Mouse (Mus musculus) hindbrain, embryonic 16.5 days (tissue): Measurements from ENCODE around the gene Tmprss9. TPM values are rescaled to one million over a fixed set of nuclear protein-coding genes. Genes with fewer than 3 reads are reported as not detected.

Experiments
- ATAC-seq: fragments of 200-750 bp; cut with Nextera tagmentation; 2 replicates; pipeline ENCODE4 v1.8.0; 2017; ENCODE audit warnings: moderate TSS enrichment, moderate library complexity
- H3K27ac ChIP-seq: fragments of 300-500 bp; sonication (generic); 2 replicates; pipeline ENCODE4 v1.5.1; 2014; ENCODE audit warnings: low read depth, mild to moderate bottlenecking, control low read depth, low read length, moderate library complexity
- H3K27me3 ChIP-seq: fragments of 300-500 bp; sonication (generic); replicated peaks from 2 replicates; pipeline ENCODE4 v1.6.1; 2014; ENCODE audit warnings: low read length; ENCODE audit not compliant: control insufficient read depth, insufficient read depth
- H3K36me3 ChIP-seq: fragments of 300-500 bp; sonication (generic); 2 replicates; pipeline ENCODE4 v1.6.1; 2014; ENCODE audit warnings: mild to moderate bottlenecking, low read length, moderate library complexity, mixed read lengths; ENCODE audit not compliant: control insufficient read depth, insufficient read depth
- H3K4me1 ChIP-seq: fragments of 300-500 bp; sonication (generic); 2 replicates; pipeline ENCODE4 v1.6.1; 2014; ENCODE audit warnings: low read depth, low read length; ENCODE audit not compliant: control insufficient read depth, insufficient read depth
- H3K4me2 ChIP-seq: fragments of 300-500 bp; sonication (generic); 2 replicates; pipeline ENCODE4 v1.6.1; 2014; ENCODE audit warnings: mild to moderate bottlenecking, low read length, control low read depth, moderate library complexity
- H3K4me3 ChIP-seq: fragments of 300-500 bp; sonication (generic); 2 replicates; pipeline ENCODE4 v1.5.1; 2014; ENCODE audit warnings: mild to moderate bottlenecking, low read length, control low read depth, moderate library complexity
- H3K9ac ChIP-seq: fragments of 300-500 bp; sonication (generic); 2 replicates; pipeline ENCODE4 v1.6.1; 2014; ENCODE audit warnings: low read depth, mild to moderate bottlenecking, control low read depth, low read length, moderate library complexity
- H3K9me3 ChIP-seq: fragments of 300-500 bp; sonication (generic); 2 replicates; pipeline ENCODE4 v1.6.1; 2014; ENCODE audit warnings: mild to moderate bottlenecking, low read length, moderate library complexity; ENCODE audit not compliant: control insufficient read depth
- WGBS: fragments of 180-500 bp; shearing (Covaris S2); extraction: QIAGEN DNeasy Blood & Tissue Kit; methylation state at CpG from one replicate; pipeline ENCODE4 v1.1.7; 2014; 5-methylcytosine and 5-hydroxymethylcytosine counted together
- microRNA counts: library from miRNA; unstranded; fragments of <30 nt; microRNA quantifications from one replicate; lab custom pipeline; 2016
- microRNA-seq: library from miRNA; unstranded; fragments of <30 nt; microRNA quantifications from one replicate; pipeline ENCODE4, GENCODE M21; 2017
- polyA plus RNA-seq: library from polyadenylated mRNA; unstranded; fragments of >200 nt; fragmentation: Nextera tagmentation; extraction: Ambion mirVana; gene quantifications from 2 replicates; pipeline ENCODE4 v1.2.1, GENCODE M21; 2015

Gene Tmprss9
- polyA plus RNA-seq, 1 experiment from 2014 or later = 0.13 TPM

GRCm38 (mm10) chr10:80943701-80944100, 72.1 kb downstream of the Tmprss9 start:
- ATAC-seq = no peak
- no peak overlapping the region for H3K4me2 ChIP-seq
- H3K36me3 ChIP-seq = no peaks in the 10 kb centered on the region
- H3K4me1 ChIP-seq = peaks cover 18% of the 10 kb centered on the region
- WGBS = 82% methylated on average over 9 of the region's 9 CpGs
- H3K4me3 ChIP-seq = no peak overlapping the region
- no peak overlapping the region for H3K9ac ChIP-seq
- no peaks in the 10 kb centered on the region for H3K27me3 ChIP-seq
- no peak overlapping the region for H3K27ac ChIP-seq
- no peaks in the 10 kb centered on the region for H3K9me3 ChIP-seq

GRCm38 (mm10) chr10:80944231-80944630, 72.6 kb downstream of the Tmprss9 start:
- Histone ChIP-seq H3K4me1 (peaks cover 12% of the 10 kb centered on the region), H3K27me3 (no peaks in the 10 kb centered on the region), H3K4me2 (no peak overlapping the region), H3K4me3 (no peak overlapping the region), H3K27ac (no peak overlapping the region), H3K9ac (no peak overlapping the region), H3K9me3 (no peaks in the 10 kb centered on the region), H3K36me3 (no peaks in the 10 kb centered on the region)
- ATAC-seq = no peak
- 76% methylated on average over 5 of the region's 5 CpGs for WGBS

GRCm38 (mm10) chr10:80946684-80947437, 75.2 kb downstream of the Tmprss9 start:
- WGBS = 68% methylated on average over 14 of the region's 14 CpGs
- H3K9ac ChIP-seq = no peak overlapping the region
- H3K36me3 ChIP-seq = no peaks in the 10 kb centered on the region
- no peak overlapping the region for H3K4me3 ChIP-seq
- no peak overlapping the region for H3K27ac ChIP-seq
- no peaks in the 10 kb centered on the region for H3K4me1 ChIP-seq
- H3K4me2 ChIP-seq = no peak overlapping the region
- H3K27me3 ChIP-seq = no peaks in the 10 kb centered on the region
- H3K9me3 ChIP-seq = no peaks in the 10 kb centered on the region
- no peak for ATAC-seq

GRCm38 (mm10) chr10:80947802-80948201, 76.2 kb downstream of the Tmprss9 start:
- H3K4me2 ChIP-seq = no peak overlapping the region
- H3K27me3 ChIP-seq = no peaks in the 10 kb centered on the region
- H3K9ac ChIP-seq = no peak overlapping the region
- ATAC-seq = no peak
- no peak overlapping the region for H3K27ac ChIP-seq
- no peaks in the 10 kb centered on the region for H3K4me1 ChIP-seq
- H3K4me3 ChIP-seq = no peak overlapping the region
- H3K9me3 ChIP-seq = no peaks in the 10 kb centered on the region
- H3K36me3 ChIP-seq = no peaks in the 10 kb centered on the region
- 32% methylated on average over 2 of the region's 2 CpGs for WGBS

- no peak overlapping the region for H3K4me2 ChIP-seq
- ATAC-seq = no peak
- 30% methylated on average over 6 of the region's 6 CpGs for WGBS
Observed at GRCm38 (mm10) chr10:80948570-80948969, 76.9 kb downstream of the Tmprss9 start.

GRCm38 (mm10) chr10:80949081-80949480, 77.4 kb downstream of the Tmprss9 start:
- Histone ChIP-seq H3K9ac (no peak overlapping the region), H3K36me3 (no peaks in the 10 kb centered on the region), H3K4me1 (no peaks in the 10 kb centered on the region), H3K4me3 (no peak overlapping the region), H3K27me3 (no peaks in the 10 kb centered on the region), H3K9me3 (no peaks in the 10 kb centered on the region), H3K4me2 (no peak overlapping the region), H3K27ac (no peak overlapping the region)
- 67% methylated on average over 3 of the region's 3 CpGs for WGBS
- no peak for ATAC-seq

More at GRCm38 (mm10) chr10:80948570-80948969, 76.9 kb downstream of the Tmprss9 start:
- H3K9ac ChIP-seq = no peak overlapping the region
- H3K4me3 ChIP-seq = no peak overlapping the region
- no peaks in the 10 kb centered on the region for H3K36me3 ChIP-seq
- no peak overlapping the region for H3K27ac ChIP-seq
- no peaks in the 10 kb centered on the region for H3K4me1 ChIP-seq
- no peaks in the 10 kb centered on the region for H3K9me3 ChIP-seq
- no peaks in the 10 kb centered on the region for H3K27me3 ChIP-seq

MicroRNAs encoded within 50 kb of the gene (microRNA counts, 519-probe panel; counts per million panel counts)
- microRNA mmu-miR-1982 (lab: Ali Mortazavi, UCI) = not detected

Small RNA genes lying within 50 kb of the gene (microRNA-seq; reads per million reads assigned to microRNA genes)
- 4.0 reads per million, percentile 13 among the genes with 10 or more reads in this experiment for gene Mir1982

Other genes with a start within 250 kb of the Tmprss9 start
- 24.9 and 77.7 TPM in 2 replicates for gene Csnk1g2, start 249.0 kb upstream of the Tmprss9 start, polyA plus RNA-seq
- gene Btbd2, start 214.8 kb upstream of the Tmprss9 start, polyA plus RNA-seq = 21.2 and 83.2 TPM in 2 replicates
- gene Mknk2, start 193.7 kb upstream of the Tmprss9 start, polyA plus RNA-seq = 35.6 and 55.7 TPM in 2 replicates
- gene Mob3a, start 169.9 kb upstream of the Tmprss9 start, polyA plus RNA-seq = 56.9 and 59.5 TPM in 2 replicates
- gene Izumo4, start 169.7 kb upstream of the Tmprss9 start, polyA plus RNA-seq = 43.7 and 50.4 TPM in 2 replicates
- gene Ap3d1, start 129.6 kb upstream of the Tmprss9 start, polyA plus RNA-seq = 102 and 105 TPM in 2 replicates
- gene Dot1l, start 116.6 kb upstream of the Tmprss9 start, polyA plus RNA-seq = 13.2 and 16.9 TPM in 2 replicates
- gene Sf3a2, start 73.7 kb upstream of the Tmprss9 start, polyA plus RNA-seq = 44.7 and 59.9 TPM in 2 replicates
- 129 and 140 TPM in 2 replicates for gene Plekhj1, start 73.2 kb upstream of the Tmprss9 start, polyA plus RNA-seq
- gene Amh, start 66.6 kb upstream of the Tmprss9 start, polyA plus RNA-seq = not detected in 2 replicates
- 1.1 and 1.2 TPM in 2 replicates for gene Jsrp1, start 58.4 kb upstream of the Tmprss9 start, polyA plus RNA-seq
- gene Oaz1, start 45.2 kb upstream of the Tmprss9 start, polyA plus RNA-seq = 1,272 and 1,293 TPM in 2 replicates
- 22.1 and 23.3 TPM in 2 replicates for gene Lingo3, start 27.8 kb upstream of the Tmprss9 start, polyA plus RNA-seq
- 197 and 208 TPM in 2 replicates for gene Lsm7, start 16.6 kb upstream of the Tmprss9 start, polyA plus RNA-seq
- 92.4 and 97.5 TPM in 2 replicates for gene Sppl2b, start 16.6 kb upstream of the Tmprss9 start, polyA plus RNA-seq
- 314 and 364 TPM in 2 replicates for gene Timm13, start 29.1 kb downstream of the Tmprss9 start, polyA plus RNA-seq
- gene Lmnb2, start 46.4 kb downstream of the Tmprss9 start, polyA plus RNA-seq = 36.6 and 41.9 TPM in 2 replicates
- 8.0 and 9.0 TPM in 2 replicates for gene Gadd45b, start 58.2 kb downstream of the Tmprss9 start, polyA plus RNA-seq
- gene Gng7, start 143.1 kb downstream of the Tmprss9 start, polyA plus RNA-seq = 25.4 and 27.0 TPM in 2 replicates
- gene Diras1, start 153.8 kb downstream of the Tmprss9 start, polyA plus RNA-seq = 74.4 and 81.7 TPM in 2 replicates
- 48.3 and 54.3 TPM in 2 replicates for gene Slc39a3, start 165.6 kb downstream of the Tmprss9 start, polyA plus RNA-seq
- gene Sgta, start 188.3 kb downstream of the Tmprss9 start, polyA plus RNA-seq = 334 and 346 TPM in 2 replicates
- 49.8 and 53.5 TPM in 2 replicates for gene Thop1, start 198.2 kb downstream of the Tmprss9 start, polyA plus RNA-seq
- gene Creb3l3, start 227.0 kb downstream of the Tmprss9 start, polyA plus RNA-seq = 0.24 and 0.32 TPM in 2 replicates
- gene Map2k2, start 234.1 kb downstream of the Tmprss9 start, polyA plus RNA-seq = 236 and 240 TPM in 2 replicates